Mouse (Mus musculus) gastrocnemius, postnatal 36 days (tissue): ENCODE measurements around the gene Trim65. TPM values are rescaled to one million over a fixed set of nuclear protein-coding genes. Genes with fewer than 3 reads are reported as not detected.

Experiments
- DNase-seq, 2 experiments: peaks; one replicate each; pipeline ENCODE4 v3.0.0; 2022
- intact Hi-C: fragments of 180-260 bp; cut with DNase I; formaldehyde crosslinking; loops from one replicate; pipeline ENCODE4 v1.15.1; 2025
- total RNA-seq, 2 experiments: library from RNA; stranded (reverse); gene quantifications; 2 replicates each; pipeline ENCODE4 v1.2.3; 2021

Gene Trim65
- total RNA-seq, 2 experiments from 2014 or later = 4.1 to 4.8 TPM

- DNase-seq = no peak
- intact Hi-C loops = no loop called here
These were observed 55.2 kb downstream of the Trim65 start for GRCm38 (mm10) chr11:116075539-116076265.

GRCm38 (mm10) chr11:116074436-116074991, 56.4 kb downstream of the Trim65 start:
- intact Hi-C loops = no loop called here
- no peak for DNase-seq

GRCm38 (mm10) chr11:116072608-116073007, 58.3 kb downstream of the Trim65 start:
- intact Hi-C loops = no loop called here
- no peak for DNase-seq

Other genes with a start within 250 kb of the Trim65 start
- gene Smim5, start 231.2 kb downstream of the Trim65 start, total RNA-seq = under 1 TPM; 0.46 to 0.84 TPM
- gene Smim6, start 219.1 kb downstream of the Trim65 start, total RNA-seq = not detected
- 10 to 100 TPM; 11.5 to 11.6 TPM for gene Sap30bp, start 197.8 kb downstream of the Trim65 start, total RNA-seq
- gene Recql5, start 197.7 kb downstream of the Trim65 start, total RNA-seq = 1 to 10 TPM; 4.5 to 6.9 TPM
- gene Itgb4, start 156.4 kb downstream of the Trim65 start, total RNA-seq = 1 to 10 TPM; 1.9 to 3.3 TPM
- gene Galk1, start 118.4 kb downstream of the Trim65 start, total RNA-seq = 1 to 10 TPM; 3.0 to 3.8 TPM
- gene H3f3b, start 103.2 kb downstream of the Trim65 start, total RNA-seq = 10 to 100 TPM; 56.1 to 75.3 TPM
- gene Unk, start 100.8 kb downstream of the Trim65 start, total RNA-seq = 1 to 10 TPM; 6.0 to 7.1 TPM
- under 1 TPM; 0.30 to 0.48 TPM for gene Unc13d, start 53.2 kb downstream of the Trim65 start, total RNA-seq
- 10 to 100 TPM; 70.1 to 71.0 TPM for gene Wbp2, start 44.1 kb downstream of the Trim65 start, total RNA-seq
- 1 to 10 TPM; 9.1 to 9.3 TPM for gene Trim47, start 3.9 kb downstream of the Trim65 start, total RNA-seq
- 10 to 100 TPM; 49.4 to 49.9 TPM for gene Mrpl38, start 7.7 kb upstream of the Trim65 start, total RNA-seq
- 1 to 10 TPM; 9.3 to 9.8 TPM for gene Fbf1, start 37.0 kb upstream of the Trim65 start, total RNA-seq
- gene Ten1, start 67.7 kb upstream of the Trim65 start, total RNA-seq = 10 to 100 TPM; 19.2 to 21.9 TPM
- gene Acox1, start 67.9 kb upstream of the Trim65 start, total RNA-seq = 10 to 100 TPM; 62.6 to 80.1 TPM
- under 1 TPM; 0.05 to 0.07 TPM for gene Evpl, start 106.9 kb upstream of the Trim65 start, total RNA-seq
- 10 to 100 TPM; 72.1 to 83.1 TPM for gene Srp68, start 143.1 kb upstream of the Trim65 start, total RNA-seq
- gene Galr2, start 149.8 kb upstream of the Trim65 start, total RNA-seq = under 1 TPM; 0.12 to 0.31 TPM
- gene Exoc7, start 176.1 kb upstream of the Trim65 start, total RNA-seq = 10 to 100 TPM; 85.9 to 94.8 TPM
- gene Foxj1, start 204.3 kb upstream of the Trim65 start, total RNA-seq = not detected